Mouse (Mus musculus) thymus, postnatal 36 days (tissue): ENCODE measurements around the gene Slc1a4.
A peak's percentile ranks its signal among the peaks of the same experiment; 100 is the strongest.

Experiments used
- DNase-seq, 2 experiments: peaks; one replicate each; pipeline ENCODE4 v3.0.0; 2022; ENCODE audit warnings: mixed read lengths in 2 of 2

Gene Slc1a4

GRCm38 (mm10) chr11:20332561-20333514 is at the start of gene Slc1a4:
Slc1a4 (minus strand) TSS chr11:20332713.
- peak; percentile 92 to 94 for DNase-seq

- no peak for DNase-seq
These were observed 47.6 kb upstream of the Slc1a4 start for GRCm38 (mm10) chr11:20380106-20380505.

GRCm38 (mm10) chr11:20376642-20377041 is 44.1 kb upstream of the Slc1a4 start:
- no peak for DNase-seq

- no peak for DNase-seq
These were observed 40.2 kb upstream of the Slc1a4 start for GRCm38 (mm10) chr11:20372616-20373211.

- no peak for DNase-seq
These were observed 38.0 kb upstream of the Slc1a4 start for GRCm38 (mm10) chr11:20370486-20370885.

GRCm38 (mm10) chr11:20366456-20366855 is 33.9 kb upstream of the Slc1a4 start:
- DNase-seq: no peak

- no peak for DNase-seq
These were observed 28.8 kb upstream of the Slc1a4 start for GRCm38 (mm10) chr11:20361354-20361753.

- no peak for DNase-seq
These were observed 25.4 kb upstream of the Slc1a4 start for GRCm38 (mm10) chr11:20357684-20358447.

- DNase-seq: no peak
These were observed 16.0 kb upstream of the Slc1a4 start for GRCm38 (mm10) chr11:20348466-20348865.

- DNase-seq: no peak
These were observed 15.0 kb upstream of the Slc1a4 start for GRCm38 (mm10) chr11:20347548-20347947.

GRCm38 (mm10) chr11:20346369-20346768 is 13.9 kb upstream of the Slc1a4 start:
- no peak for DNase-seq

- no peak for DNase-seq
These were observed 11.4 kb upstream of the Slc1a4 start for GRCm38 (mm10) chr11:20343952-20344351.

- no peak for DNase-seq
These were observed 9.1 kb upstream of the Slc1a4 start for GRCm38 (mm10) chr11:20341598-20341997.

GRCm38 (mm10) chr11:20338703-20339102 is 6.2 kb upstream of the Slc1a4 start:
- no peak for DNase-seq

- DNase-seq: no peak
These were observed 1.8 kb upstream of the Slc1a4 start for GRCm38 (mm10) chr11:20334301-20334700.

GRCm38 (mm10) chr11:20331690-20332537 is 599 bp downstream of the Slc1a4 start:
- DNase-seq: peak; percentile 7 to 57

- no peak for DNase-seq
These were observed 1.4 kb downstream of the Slc1a4 start for GRCm38 (mm10) chr11:20331027-20331689.

GRCm38 (mm10) chr11:20329711-20330110 is 2.8 kb downstream of the Slc1a4 start:
- DNase-seq: no peak

GRCm38 (mm10) chr11:20328771-20329170 is 3.7 kb downstream of the Slc1a4 start:
- no peak for DNase-seq

GRCm38 (mm10) chr11:20326328-20326995 is 6.1 kb downstream of the Slc1a4 start:
- DNase-seq: no peak

- DNase-seq: no peak
These were observed 7.3 kb downstream of the Slc1a4 start for GRCm38 (mm10) chr11:20325073-20325694.
